ENCODE assay signal across 27 mouse cellular contexts in genomic region chr5:134614296-134614695, GRCm38 (mm10). TPM values are rescaled to one million over a fixed set of nuclear protein-coding genes. Genes with fewer than 3 reads are reported as not detected.
A peak's percentile ranks its signal among the peaks of the same experiment; 100 is the strongest.
DNase-seq lines count a peak whose midpoint lies in the region; ATAC-seq and TF ChIP-seq lines count a peak whose summit lies in the region.
"Had no signal": no experiment of that assay in that cellular context is flagged by ENCODE, and none has a peak within 500 bp of the region (broad histone marks: within the 10 kb centered on the region; RNA-seq: fewer than 3 reads in every experiment).

No protein-coding gene starts in this region.

- H3K9me3 ChIP-seq in kidney, embryonic 15.5 days (replicated peaks), result no peaks in the 10 kb centered on the region
- H3K9me3 ChIP-seq: embryonic facial prominence, embryonic 15.5 days; forebrain, embryonic 15.5 days; G1E; heart, embryonic 15.5 days; hindbrain, embryonic 13.5 days; liver, embryonic 15.5 days; midbrain, embryonic 15.5 days had no signal

- no peaks in the 10 kb centered on the region for H3K27me3 ChIP-seq in kidney, embryonic 15.5 days
- H3K27me3 ChIP-seq in spleen, adult 2 months (ENCODE audit: control insufficient read depth, insufficient read depth, low read length), result no peaks in the 10 kb centered on the region
- no peaks in the 10 kb centered on the region for H3K27me3 ChIP-seq in splenic B cell, adult 2 months (ENCODE audit: control insufficient read depth, insufficient read depth, low read length, poor library complexity, severe bottlenecking)
- H3K27me3 ChIP-seq: embryonic facial prominence, embryonic 15.5 days; forebrain, embryonic 15.5 days; heart, embryonic 15.5 days; hindbrain, embryonic 13.5 days; liver, embryonic 15.5 days; midbrain, embryonic 15.5 days; Patski had no signal

- ATAC-seq in kidney, embryonic 15.5 days (replicated peaks; ENCODE audit: low FRiP score), result no peak
- ATAC-seq: forebrain, embryonic 15.5 days; lung, postnatal 0 days; midbrain, embryonic 15.5 days; Patski had no signal

- no peak for DNase-seq in kidney, postnatal 10 days
- DNase-seq in spleen, adult 2 months (ENCODE audit: low read depth in 1 of 2, low spot score in 2 of 2), result no peak
- no peak for DNase-seq in spleen, adult 12 weeks (ENCODE audit: low spot score)
- peak; percentile 32 for DNase-seq in splenic B cell, adult 2 months (ENCODE audit: low read depth, low spot score)
- no peak for DNase-seq in spleen, postnatal 4 days (ENCODE audit: low spot score in 2 of 2)
- no peak for DNase-seq in adrenal gland, postnatal 10 days
- DNase-seq: adrenal gland, adult 2 months; cerebellum, adult 8-10 months; gastrocnemius, postnatal 25 days; heart, postnatal 36 days; kidney, adult 11 months; right cerebral cortex, postnatal 4 days; thymus, postnatal 36 days had no signal

- no peaks in the 10 kb centered on the region for H3K4me1 ChIP-seq in kidney, embryonic 15.5 days
- peaks cover 19% of the 10 kb centered on the region; the same call in 1 of the 2 replicates for H3K4me1 ChIP-seq in spleen, adult 2 months (ENCODE audit: control insufficient read depth, insufficient read depth, insufficient read length)
- H3K4me1 ChIP-seq: embryonic facial prominence, embryonic 15.5 days; forebrain, embryonic 15.5 days; heart, embryonic 15.5 days; midbrain, embryonic 15.5 days had no signal

- WGBS in kidney, embryonic 15.5 days, result 87% methylated on average over 8 of the region's 8 CpGs
- 66% methylated on average over 8 of the region's 8 CpGs for WGBS in spleen, adult 2 months
- 37% methylated on average over 8 of the region's 8 CpGs for WGBS in macrophage (ENCODE audit: missing documents)

- H3K4me2 ChIP-seq in kidney, embryonic 15.5 days, result no peak overlapping the region
- H3K4me2 ChIP-seq: embryonic facial prominence, embryonic 15.5 days; forebrain, embryonic 15.5 days; heart, embryonic 15.5 days; hindbrain, embryonic 13.5 days; liver, embryonic 15.5 days; midbrain, embryonic 15.5 days had no signal

- H3K9ac ChIP-seq in kidney, embryonic 15.5 days, result no peak overlapping the region
- H3K9ac ChIP-seq: embryonic facial prominence, embryonic 15.5 days; forebrain, embryonic 15.5 days; heart, embryonic 15.5 days; hindbrain, embryonic 13.5 days; liver, embryonic 15.5 days; midbrain, embryonic 15.5 days had no signal

- H3K79me2 ChIP-seq in macrophage (ENCODE audit: inconsistent target), result peaks cover 96% of the 10 kb centered on the region

- 0 out of 2 replicates have a peak overlapping the region, but pooled peaks have one; percentile 9 for H3K27ac ChIP-seq in kidney, embryonic 15.5 days
- peak overlapping the region; percentile 85 for H3K27ac ChIP-seq in spleen, adult 2 months (ENCODE audit: insufficient read depth, low read length)
- peak overlapping the region; percentile 99 for H3K27ac ChIP-seq in macrophage
- H3K27ac ChIP-seq: embryonic facial prominence, embryonic 15.5 days; forebrain, embryonic 15.5 days; heart, embryonic 15.5 days; hindbrain, embryonic 13.5 days; kidney, postnatal 0 days; midbrain, embryonic 15.5 days had no signal

- no peak overlapping the region for H3K4me3 ChIP-seq in kidney, embryonic 15.5 days (replicated peaks)
- H3K4me3 ChIP-seq in spleen, adult 2 months (ENCODE audit: extremely low read depth, insufficient read depth, insufficient read length), result peak overlapping the region; percentile 70
- H3K4me3 ChIP-seq in macrophage (ENCODE audit: inconsistent target), result peak overlapping the region; percentile 79
- H3K4me3 ChIP-seq: embryonic facial prominence, embryonic 15.5 days; forebrain, embryonic 15.5 days; heart, embryonic 15.5 days; hindbrain, embryonic 13.5 days; liver, embryonic 15.5 days; midbrain, embryonic 15.5 days had no signal

- H3K36me3 ChIP-seq in kidney, embryonic 15.5 days, result peaks cover 33% of the 10 kb centered on the region
- H3K36me3 ChIP-seq in spleen, adult 2 months (ENCODE audit: control insufficient read depth, insufficient read depth, low read length), result peaks cover 4% of the 10 kb centered on the region
- peaks cover 15% of the 10 kb centered on the region for H3K36me3 ChIP-seq in macrophage (ENCODE audit: inconsistent target)
- peaks cover 4% of the 10 kb centered on the region; the same call in 1 of the 2 replicates for H3K36me3 ChIP-seq in splenic B cell, adult 2 months (ENCODE audit: control insufficient read depth, insufficient read depth, low read length, poor library complexity, severe bottlenecking)

- TF ChIP-seq CTCF in spleen, adult 2 months (IDR thresholded peaks at IDR 0.05; ENCODE audit: extremely low read depth, insufficient read depth, insufficient read length, insufficient replicate concordance), result no peak

- no peak for TF ChIP-seq POLR2A in spleen, adult 2 months (IDR thresholded peaks at IDR 0.05; ENCODE audit: low read depth, low read length)

RNA-seq across cellular contexts. Expression of gene Lat2, which starts 0.5 kb away (rescaled TPM):
- 3.2 and 3.4 TPM in 2 replicates for polyA plus RNA-seq in kidney, embryonic 15.5 days (2015; fragmentation: Nextera tagmentation; extraction: Ambion mirVana)
- polyA plus RNA-seq in spleen, adult 2 months (2012; rRNA removed), result 52.2 and 52.4 TPM in 2 replicates
- total RNA-seq in macrophage (2018; cell fraction: chromatin; rRNA removed), result 1,000 to 10,000 TPM in 1 of 26 experiments, 100 to 1,000 TPM in 25; 103 to 1,091 (median 578) TPM
- total RNA-seq in macrophage (2018; cell fraction: cytosol; rRNA removed), result 100 to 1,000 TPM; 220 to 372 (median 288) TPM
- 100 to 1,000 TPM in 25 of 26 experiments, 10 to 100 TPM in 1; 99.9 to 631 (median 425) TPM for total RNA-seq in macrophage (2018; cell fraction: nucleus; rRNA removed)
- polyA plus RNA-seq in macrophage (2018), result 185 to 303 TPM (median 275 TPM) in 3 replicates
- total RNA-seq in adrenal gland, postnatal 10 days (2021), result 1 to 10 TPM; 3.8 to 4.3 TPM

RNA-seq across cellular contexts. Expression of gene Eif4h, which starts 25.0 kb away (rescaled TPM):
- 435 and 459 TPM in 2 replicates for polyA plus RNA-seq in kidney, embryonic 15.5 days (2015; fragmentation: Nextera tagmentation; extraction: Ambion mirVana)
- polyA plus RNA-seq in spleen, adult 2 months (2012; rRNA removed), result 125 and 143 TPM in 2 replicates
- 100 to 1,000 TPM; 156 to 239 (median 217) TPM for total RNA-seq in macrophage (2018; cell fraction: chromatin; rRNA removed)
- total RNA-seq in macrophage (2018; cell fraction: cytosol; rRNA removed), result 100 to 1,000 TPM; 134 to 180 (median 160) TPM
- total RNA-seq in macrophage (2018; cell fraction: nucleus; rRNA removed), result 100 to 1,000 TPM; 156 to 225 (median 183) TPM
- 92.6 to 190 TPM (median 145 TPM) in 3 replicates for polyA plus RNA-seq in macrophage (2018)
- total RNA-seq in adrenal gland, postnatal 10 days (2021), result 100 to 1,000 TPM; 270 to 283 TPM

RNA-seq across cellular contexts. Expression of gene Rfc2, which starts 33.1 kb away (rescaled TPM):
- polyA plus RNA-seq in kidney, embryonic 15.5 days (2015; fragmentation: Nextera tagmentation; extraction: Ambion mirVana), result 292 and 299 TPM in 2 replicates
- 82.8 and 86.9 TPM in 2 replicates for polyA plus RNA-seq in spleen, adult 2 months (2012; rRNA removed)
- 100 to 1,000 TPM in 23 of 26 experiments, 10 to 100 TPM in 3; 50.1 to 375 (median 230) TPM for total RNA-seq in macrophage (2018; cell fraction: chromatin; rRNA removed)
- 100 to 1,000 TPM in 3 of 26 experiments, 10 to 100 TPM in 23; 48.7 to 120 (median 76.1) TPM for total RNA-seq in macrophage (2018; cell fraction: cytosol; rRNA removed)
- 100 to 1,000 TPM in 20 of 26 experiments, 10 to 100 TPM in 6; 41.1 to 290 (median 182) TPM for total RNA-seq in macrophage (2018; cell fraction: nucleus; rRNA removed)
- 65.2 to 94.5 TPM (median 74.5 TPM) in 3 replicates for polyA plus RNA-seq in macrophage (2018)
- 10 to 100 TPM; 51.1 to 56.7 TPM for total RNA-seq in adrenal gland, postnatal 10 days (2021)

RNA-seq across cellular contexts. Expression of gene Syna, which starts 54.3 kb away (rescaled TPM):
- 0.32 TPM in 2 replicates for polyA plus RNA-seq in kidney, embryonic 15.5 days (2015; fragmentation: Nextera tagmentation; extraction: Ambion mirVana)
- polyA plus RNA-seq in spleen, adult 2 months (2012; rRNA removed), result 0.06 TPM in 1 of 2 replicates, not detected in the other
- not detected for total RNA-seq in macrophage (2018; cell fraction: chromatin; rRNA removed)
- under 1 TPM in 2 of 26 experiments, not detected in 24; 0.05 to 0.06 TPM for total RNA-seq in macrophage (2018; cell fraction: cytosol; rRNA removed)
- total RNA-seq in macrophage (2018; cell fraction: nucleus; rRNA removed), result not detected
- polyA plus RNA-seq in macrophage (2018), result not detected in 3 replicates
- not detected for total RNA-seq in adrenal gland, postnatal 10 days (2021)
- total RNA-seq: adrenal gland, adult 2 months; gastrocnemius, postnatal 25 days; heart, adult 8-10 months; heart, postnatal 36 days had no signal
- polyA plus RNA-seq: G1E; liver, embryonic 15.5 days; neural tube, embryonic 14.5 days had no signal

Comparison
In these comparisons a context has a peak if more than half of its experiments do, and no peak if none do; other contexts are left out.
1. H3K27ac ChIP-seq: peak in every context shown above with its lines; median percentile 99 in macrophage; 85 in spleen, adult 2 months; 9 in kidney, embryonic 15.5 days.
2. RNA of gene Lat2, which starts 0.5 kb away (polyA plus RNA-seq): 185 to 303 TPM in macrophage and 52.2 to 52.4 TPM in spleen, adult 2 months; 3.2 to 3.4 TPM in kidney, embryonic 15.5 days; every median in the first group is over 10 times any median in the second.